Mouse (Mus musculus) gastrocnemius, postnatal 36 days (tissue): Measurements from ENCODE around the gene Hnrnpa1. TPM values are rescaled to one million over a fixed set of nuclear protein-coding genes. Genes with fewer than 3 reads are reported as not detected.

Experiments used
- microRNA-seq, 2 experiments: library from miRNA; unstranded; fragments of <30 nt; microRNA quantifications; one replicate each; pipeline ENCODE4 v1.2.0; 2021
- total RNA-seq, 2 experiments: library from RNA; stranded (reverse); gene quantifications; 2 replicates each; pipeline ENCODE4 v1.2.3; 2021

The Hnrnpa1 gene
- total RNA-seq, 2 experiments from 2014 or later: 80.3 to 101 TPM

Small RNAs within 50 kb of the gene (microRNA-seq; reads per million reads assigned to microRNA genes)
- 84.6 to 174 reads per million in 2 experiments for gene Mir148b

Other genes starting within 250 kb of the Hnrnpa1 start
- gene Hoxc8, start 249.8 kb upstream of the Hnrnpa1 start, total RNA-seq: 1 to 10 TPM; 1.5 to 2.0 TPM
- 1 to 10 TPM; 6.8 to 7.0 TPM for gene Hoxc6, start 242.2 kb upstream of the Hnrnpa1 start, total RNA-seq
- 1 to 10 TPM; 4.1 to 4.2 TPM for gene Hoxc4, start 221.5 kb upstream of the Hnrnpa1 start, total RNA-seq
- 10 to 100 TPM in 1 of 2 experiments, 1 to 10 TPM in 1; 9.9 to 11.3 TPM for gene Smug1, start 73.3 kb upstream of the Hnrnpa1 start, total RNA-seq
- 10 to 100 TPM; 26.4 to 26.6 TPM for gene Cbx5, start 616 bp upstream of the Hnrnpa1 start, total RNA-seq
- gene Nfe2, start 18.0 kb downstream of the Hnrnpa1 start, total RNA-seq: not detected
- gene Copz1, start 32.3 kb downstream of the Hnrnpa1 start, total RNA-seq: 10 to 100 TPM; 33.4 to 34.6 TPM
- not detected for gene Gpr84, start 70.2 kb downstream of the Hnrnpa1 start, total RNA-seq
- gene Zfp385a, start 99.7 kb downstream of the Hnrnpa1 start, total RNA-seq: 10 to 100 TPM in 1 of 2 experiments, 1 to 10 TPM in 1; 8.7 to 12.7 TPM
- gene Itga5, start 126.3 kb downstream of the Hnrnpa1 start, total RNA-seq: 1 to 10 TPM; 8.7 to 9.1 TPM
- not detected for gene Gtsf1, start 190.0 kb downstream of the Hnrnpa1 start, total RNA-seq
- not detected for gene Gtsf2, start 208.0 kb downstream of the Hnrnpa1 start, total RNA-seq
- 1 to 10 TPM; 1.2 to 1.3 TPM for gene Nckap1l, start 213.4 kb downstream of the Hnrnpa1 start, total RNA-seq